Mouse (Mus musculus) G1E-ER4 (cell line): Measurements from ENCODE around the gene Cep128. TPM values are rescaled to one million over a fixed set of nuclear protein-coding genes. Genes with fewer than 3 reads are reported as not detected.

ENCODE experiments used
- GATA1 ChIP-seq: IDR thresholded peaks from one replicate; pipeline ENCODE4 v1.8.0; 2012; ENCODE audit warnings: low read length, inconsistent platforms
- polyA plus RNA-seq: library from polyadenylated mRNA; stranded (reverse); fragments of >175 nt; gene quantifications from 2 replicates; pipeline ENCODE4 v1.2.3, GENCODE M21; 2012

The Cep128 gene
- polyA plus RNA-seq, 1 experiment, result 5.6 TPM

GRCm38 (mm10) chr12:91256334-91256733, 127.9 kb downstream of the Cep128 start:
- TF ChIP-seq GATA1, result no peak

GRCm38 (mm10) chr12:91254831-91255230, 129.4 kb downstream of the Cep128 start:
- no peak for TF ChIP-seq GATA1

- no peak for TF ChIP-seq GATA1
Measured at GRCm38 (mm10) chr12:91220609-91221008, 163.6 kb downstream of the Cep128 start.

- no peak for TF ChIP-seq GATA1
Measured at GRCm38 (mm10) chr12:91205550-91205949, 178.7 kb downstream of the Cep128 start.

- no peak for TF ChIP-seq GATA1
Measured at GRCm38 (mm10) chr12:91204330-91204729, 179.9 kb downstream of the Cep128 start.

- no peak for TF ChIP-seq GATA1
Measured at GRCm38 (mm10) chr12:91202496-91202895, 181.7 kb downstream of the Cep128 start.

GRCm38 (mm10) chr12:91189111-91189510, 195.1 kb downstream of the Cep128 start:
- TF ChIP-seq GATA1, result no peak

GRCm38 (mm10) chr12:91185564-91185963, 198.6 kb downstream of the Cep128 start:
- no peak for TF ChIP-seq GATA1

- TF ChIP-seq GATA1, result no peak
Measured at GRCm38 (mm10) chr12:91184616-91185015, 199.6 kb downstream of the Cep128 start.

- TF ChIP-seq GATA1, result no peak
Measured at GRCm38 (mm10) chr12:91183928-91184327, 200.3 kb downstream of the Cep128 start.

GRCm38 (mm10) chr12:91183304-91183855, 200.8 kb downstream of the Cep128 start:
- no peak for TF ChIP-seq GATA1

- TF ChIP-seq GATA1, result no peak
Measured at GRCm38 (mm10) chr12:91176808-91177526, 207.2 kb downstream of the Cep128 start.

GRCm38 (mm10) chr12:91171613-91172012, 212.6 kb downstream of the Cep128 start:
- TF ChIP-seq GATA1, result no peak

GRCm38 (mm10) chr12:91161015-91161730, 223.0 kb downstream of the Cep128 start:
- no peak for TF ChIP-seq GATA1

GRCm38 (mm10) chr12:91158481-91158880, 225.7 kb downstream of the Cep128 start:
- TF ChIP-seq GATA1, result no peak

- no peak for TF ChIP-seq GATA1
Measured at GRCm38 (mm10) chr12:91154052-91154451, 230.2 kb downstream of the Cep128 start.

- TF ChIP-seq GATA1, result no peak
Measured at GRCm38 (mm10) chr12:91149152-91149551, 235.1 kb downstream of the Cep128 start.
